Mouse (Mus musculus) hematopoietic stem cell, adult 5-6 weeks (primary cell): ENCODE results near the gene Wdr1. TPM values are rescaled to one million over a fixed set of nuclear protein-coding genes. Genes with fewer than 3 reads are reported as not detected.
"Not testable (repeated sequence)": the region's sequence is repeated elsewhere in the genome, so short reads cannot be mapped to it uniquely, and the experiment has no call there.

Experiments used
- ATAC-seq, 2 experiments: fragments of 125-278 bp in 1 of 2; replicated peaks in 1 of 2; 2 replicates each; pipeline ENCODE4 v1.8.0; 2016 to 2017; ENCODE audit warnings: inconsistent platforms in 2 of 2, mild to moderate bottlenecking in 2 of 2, moderate number of reproducible peaks in 2 of 2, low read depth in 1 of 2, moderate TSS enrichment in 1 of 2; ENCODE audit not compliant: low FRiP score in 2 of 2, poor library complexity in 2 of 2, severe bottlenecking in 2 of 2, insufficient read depth in 1 of 2, low TSS enrichment in 1 of 2
- total RNA-seq: library from RNA; stranded (forward); fragments of 172-1452, 232-1000 nt; gene quantifications from 2 replicates; pipeline ENCODE4 v1.2.3, GENCODE M21; 2017

Wdr1 gene
- total RNA-seq, 1 experiment from 2014 or later = 175 TPM

- no peak for ATAC-seq
Measured at GRCm38 (mm10) chr5:38480822-38481707, 82.0 kb downstream of the Wdr1 start.

- peak; percentile 88 to 89 for ATAC-seq
Measured at GRCm38 (mm10) chr5:38479908-38480725, 82.9 kb downstream of the Wdr1 start.

GRCm38 (mm10) chr5:38479545-38479907 is 83.5 kb downstream of the Wdr1 start:
- ATAC-seq = not testable (repeated sequence)

- peak; percentile 65 to 72 for ATAC-seq
Measured at GRCm38 (mm10) chr5:38479027-38479426, 84.0 kb downstream of the Wdr1 start.

GRCm38 (mm10) chr5:38477731-38478445 is 85.1 kb downstream of the Wdr1 start:
- no peak for ATAC-seq

- no peak for ATAC-seq
Measured at GRCm38 (mm10) chr5:38476861-38477565, 86.0 kb downstream of the Wdr1 start.

Other genes with a start within 250 kb of the Wdr1 start
- not detected in 2 replicates for gene Drd5, start 243.9 kb downstream of the Wdr1 start, total RNA-seq
- 6.7 and 10.2 TPM in 2 replicates for gene Slc2a9, start 60.1 kb downstream of the Wdr1 start, total RNA-seq
- 4.7 and 6.1 TPM in 2 replicates for gene Zfp518b, start 121.6 kb upstream of the Wdr1 start, total RNA-seq